Mouse (Mus musculus): Measurements from ENCODE around the gene Cbfa2t2.

GRCm38 (mm10) chr2:154417107-154417506 is 19.2 kb upstream of the Cbfa2t2 start:
- TF ChIP-seq POLR2A (IDR thresholded peaks at IDR 0.05; ENCODE audit: low read depth, low read length) (no peak), CTCF (IDR thresholded peaks at IDR 0.05; ENCODE audit: extremely low read depth, insufficient read length, insufficient replicate concordance, low read depth, low read length) (peak; percentile 92; the same call in 1 of the 2 replicates)
